Mouse (Mus musculus) CD4-positive, CD25-positive, alpha-beta regulatory T cell, adult 2 months (primary cell): ENCODE results near the gene A630095N17Rik.
A peak's percentile ranks its signal among the peaks of the same experiment; 100 is the strongest.

ENCODE experiments used
- DNase-seq: peaks from one replicate; pipeline ENCODE4 v3.0.0-alpha.2; 2012; ENCODE audit warnings: low read depth, low spot score

A630095N17Rik gene

DNA sequence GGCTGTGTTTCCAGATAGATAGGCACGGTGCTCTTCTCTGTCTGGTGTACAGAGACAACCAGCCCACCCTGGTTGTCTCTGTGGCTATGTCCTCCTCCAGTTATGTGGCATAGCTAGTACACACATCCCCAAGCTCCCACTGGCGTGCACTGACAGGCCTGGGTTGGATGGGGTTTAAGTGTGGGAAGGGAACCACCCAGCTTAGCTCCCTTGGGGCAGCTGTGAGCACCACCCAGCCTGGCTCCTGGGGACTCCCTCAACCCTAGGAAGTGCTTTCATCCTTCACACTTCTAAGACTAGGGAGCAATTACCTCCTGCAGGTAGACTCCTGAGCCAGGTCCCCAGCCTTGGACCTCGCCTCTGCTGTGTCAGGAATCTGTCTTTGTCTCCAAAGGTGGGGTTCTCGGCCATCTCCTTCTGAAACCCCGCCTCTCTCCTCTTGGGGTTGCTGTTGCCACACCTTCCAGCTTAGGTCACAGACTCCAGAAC, at the start of gene A630095N17Rik:
Gene A630095N17Rik (minus strand): TSS at position 439 of the 489 bp plus-strand sequence.
- no peak for DNase-seq

GRCm38 (mm10) chr1:75278228-75278627, 46.3 kb upstream of the A630095N17Rik start, which contains the start of gene Resp18:
TSS of gene Resp18 (minus strand) at chr1:75278415.
- no peak for DNase-seq

DNA sequence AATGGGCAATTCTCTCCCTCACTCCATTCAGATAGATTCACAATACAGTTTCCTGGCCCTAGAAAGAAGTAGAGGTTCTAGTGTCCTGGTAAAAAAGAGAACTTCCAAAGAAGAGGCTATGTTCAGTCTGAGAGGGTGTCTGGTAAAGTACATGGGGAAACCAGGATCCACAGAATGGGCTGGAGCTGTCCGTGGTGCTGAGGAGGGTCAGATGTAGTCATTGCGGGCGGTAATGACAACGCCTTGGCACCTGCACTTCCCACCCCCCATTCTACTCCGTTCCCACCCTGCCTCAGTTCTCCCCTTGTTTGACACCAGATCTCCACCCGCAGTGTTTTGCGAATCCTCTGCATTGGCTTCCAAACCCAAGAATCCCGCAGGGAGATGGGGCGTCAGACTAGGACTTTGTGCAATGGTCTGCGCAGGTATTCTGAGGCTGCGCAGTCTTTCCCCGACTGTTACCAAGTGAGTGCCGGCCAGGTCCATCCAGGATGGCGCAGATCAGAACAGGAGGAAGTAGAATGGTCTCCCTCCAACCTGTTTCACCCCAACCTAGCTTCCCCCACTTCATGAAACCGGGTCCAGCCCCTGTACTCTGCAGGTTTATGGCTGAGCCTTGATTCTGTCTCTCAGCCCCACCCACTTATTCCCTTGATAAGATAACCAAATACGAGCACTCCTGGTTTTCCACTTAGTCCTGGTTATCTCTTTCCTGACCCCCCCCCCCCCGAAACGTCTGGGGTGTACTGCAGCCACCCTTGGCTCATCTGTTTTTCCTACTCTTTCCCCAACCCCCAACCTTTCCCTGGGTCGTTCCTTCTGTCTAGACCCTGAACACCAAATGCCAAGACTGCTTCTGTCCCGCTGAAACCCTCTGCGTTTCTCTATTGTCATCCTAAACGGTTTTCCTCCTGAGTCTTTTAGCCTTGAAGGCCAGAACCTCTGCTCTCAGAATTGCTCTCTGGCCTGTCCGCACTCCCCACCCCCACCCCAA, 45.6 kb upstream of the A630095N17Rik start:
- peak; percentile 33 for DNase-seq

- no peak for DNase-seq
Measured at GRCm38 (mm10) chr1:75264091-75264880, 32.4 kb upstream of the A630095N17Rik start, which contains the start of gene Ptprn. TSS of gene Ptprn (minus strand) at chr1:75264502.

- DNase-seq: peak; percentile 70
Measured at GRCm38 (mm10) chr1:75262969-75263951, 31.4 kb upstream of the A630095N17Rik start.

DNA sequence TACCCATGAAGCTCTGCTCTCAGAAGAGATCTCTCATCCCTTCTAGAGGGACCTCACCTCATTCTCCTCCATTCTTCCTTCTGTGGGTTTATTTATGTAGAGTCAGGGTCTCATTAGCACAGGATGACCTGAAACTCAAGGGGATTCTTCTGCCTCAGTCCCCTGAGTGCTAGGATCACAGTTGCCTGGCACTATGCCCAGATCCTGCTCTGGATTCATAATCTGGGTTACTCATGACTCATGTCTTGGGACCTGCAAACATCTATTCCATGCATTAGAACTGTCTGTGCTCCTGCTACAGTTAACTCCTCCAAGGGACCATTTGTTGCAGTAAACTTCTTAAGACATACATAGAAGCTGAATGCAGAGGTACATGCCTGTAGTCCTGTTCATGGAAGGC, 29.4 kb upstream of the A630095N17Rik start:
- no peak for DNase-seq

GRCm38 (mm10) chr1:75255516-75256046, 23.7 kb upstream of the A630095N17Rik start:
- DNase-seq: no peak

DNA sequence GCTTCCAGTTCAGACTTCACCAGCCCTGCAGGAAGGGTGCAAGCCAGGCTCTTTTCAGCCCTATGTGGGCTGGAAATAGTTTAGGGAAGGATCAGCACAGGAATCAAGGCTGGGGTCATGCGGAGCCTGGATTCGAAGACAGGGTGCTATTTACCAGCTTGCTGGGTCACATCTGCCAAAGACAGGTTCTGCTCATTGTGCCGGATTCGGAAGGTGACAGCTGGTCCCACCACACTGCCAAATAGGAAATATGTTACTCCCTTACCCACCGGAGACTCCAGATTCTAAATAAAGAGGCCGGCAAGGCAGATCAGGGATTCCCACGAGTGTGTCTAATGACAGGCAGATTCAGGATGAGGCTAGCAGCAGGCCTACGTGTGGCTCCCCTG, 22.7 kb upstream of the A630095N17Rik start:
- DNase-seq: no peak

DNA sequence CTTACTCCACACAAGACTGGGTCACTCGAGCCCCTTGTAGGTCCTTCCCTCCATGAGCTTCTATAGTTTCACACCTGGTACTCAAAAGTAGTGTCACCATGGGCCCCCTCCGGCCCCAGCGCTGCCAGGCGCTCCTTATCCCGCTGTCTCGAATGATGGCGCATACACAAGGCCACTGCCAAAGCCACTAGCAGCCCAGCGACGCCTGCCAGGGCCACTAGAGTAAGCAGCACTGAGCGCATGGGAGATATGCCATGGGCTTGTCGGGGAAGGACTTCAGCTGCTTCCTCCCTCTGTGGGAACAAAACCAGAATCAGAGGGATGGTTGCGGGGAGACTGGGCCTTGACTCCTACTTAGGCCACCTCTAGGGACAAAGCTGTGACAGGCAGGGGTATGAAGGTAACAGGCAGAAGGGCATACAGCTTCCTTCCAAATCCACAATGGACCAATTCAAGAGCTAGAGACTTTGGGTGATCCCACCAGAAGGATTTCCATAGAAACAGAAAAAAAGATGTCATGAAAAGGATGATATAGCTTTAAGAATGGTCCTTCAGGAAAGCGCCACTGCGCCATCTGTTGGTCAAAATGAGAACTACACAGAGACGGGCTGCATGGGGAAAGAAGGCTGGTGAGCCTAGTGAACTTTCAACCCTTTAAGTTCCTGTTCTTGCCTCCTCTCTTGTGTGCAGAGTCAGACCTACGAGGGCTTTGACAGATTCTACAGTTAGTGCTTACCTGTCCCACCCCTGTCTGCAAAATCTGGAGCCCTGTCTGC, 22.1 kb upstream of the A630095N17Rik start:
- DNase-seq: peak; percentile 88

GRCm38 (mm10) chr1:75253029-75253428, 21.1 kb upstream of the A630095N17Rik start:
- DNase-seq: peak; percentile 24

GRCm38 (mm10) chr1:75252308-75252707, 20.4 kb upstream of the A630095N17Rik start:
- DNase-seq: no peak

- peak; percentile 92 for DNase-seq
Measured at GRCm38 (mm10) chr1:75251112-75251970, 19.4 kb upstream of the A630095N17Rik start.

DNA sequence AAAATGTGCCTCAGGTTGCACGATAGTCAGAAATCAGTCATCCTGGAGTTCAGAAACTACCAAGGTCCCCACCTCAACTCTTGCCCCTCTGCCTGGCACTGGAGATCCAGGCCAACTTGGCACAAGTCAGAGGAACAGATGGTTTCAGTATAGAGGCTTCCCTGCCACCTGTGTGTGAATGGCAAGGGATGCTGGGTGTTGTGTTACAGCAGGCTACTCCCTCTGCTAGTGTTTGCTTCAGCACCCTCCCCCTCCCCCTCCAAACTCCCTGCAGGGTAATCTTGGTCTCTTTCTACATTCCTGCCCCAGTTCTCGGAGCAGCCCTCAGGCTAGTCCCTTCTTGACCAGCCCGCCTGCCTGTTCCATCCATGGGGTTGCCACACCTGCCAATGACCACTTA, 18.6 kb upstream of the A630095N17Rik start:
- DNase-seq: no peak

GRCm38 (mm10) chr1:75248041-75248772, 16.3 kb upstream of the A630095N17Rik start:
- DNase-seq: peak; percentile 59

GRCm38 (mm10) chr1:75247071-75247930, 15.4 kb upstream of the A630095N17Rik start:
- no peak for DNase-seq

DNA sequence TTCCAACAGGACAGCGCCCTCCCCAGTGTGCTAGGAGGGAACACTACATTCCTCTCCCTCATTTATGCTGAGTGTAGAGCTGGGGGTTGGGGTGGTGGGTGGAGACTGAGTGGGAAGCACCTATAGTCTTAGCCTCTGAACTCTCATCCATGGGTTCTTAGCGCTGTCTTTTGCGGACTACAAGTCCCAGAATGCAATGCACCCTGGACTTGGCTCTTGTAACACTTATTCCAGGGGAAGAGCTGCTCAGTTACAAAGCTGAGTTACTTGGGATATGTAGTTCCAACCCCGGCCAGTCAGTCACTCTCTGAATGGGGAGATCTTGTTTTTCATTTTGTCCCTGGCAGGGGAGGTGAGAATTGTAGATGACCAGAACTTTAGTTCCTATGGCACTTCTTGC, 12.9 kb upstream of the A630095N17Rik start:
- peak; percentile 64 for DNase-seq
